In genomic region chr1:86464875-86465224, GRCm38 (mm10) we compare ENCODE assay signal across 8 mouse cellular contexts. TPM values are rescaled to one million over a fixed set of nuclear protein-coding genes. Genes with fewer than 3 reads are reported as not detected.
A peak's percentile ranks its signal among the peaks of the same experiment; 100 is the strongest.
DNase-seq lines count a peak whose midpoint lies in the region; ATAC-seq lines count a peak whose summit lies in the region.
"Had no signal": no experiment of that assay in that cellular context is flagged by ENCODE, and none has a peak within 500 bp of the region (broad histone marks: within the 10 kb centered on the region; RNA-seq: fewer than 3 reads in every experiment).

No protein-coding gene starts in this region.

- H3K9me3 ChIP-seq in hindbrain, embryonic 10.5 days = peaks cover 5% of the 10 kb centered on the region; the same call in 1 of the 2 replicates
- H3K9me3 ChIP-seq in limb, embryonic 13.5 days = peaks cover 4% of the 10 kb centered on the region; the same call in 1 of the 2 replicates

- peak overlapping the region; percentile 91 for H3K27ac ChIP-seq in hindbrain, embryonic 10.5 days
- H3K27ac ChIP-seq in limb, embryonic 13.5 days = peak overlapping the region; percentile 78

- H3K4me2 ChIP-seq in limb, embryonic 13.5 days (replicated peaks) = no peak overlapping the region

- 39% methylated on average over 4 of the region's 4 CpGs for WGBS in hindbrain, embryonic 10.5 days
- WGBS in limb, embryonic 13.5 days = 35% methylated on average over 4 of the region's 4 CpGs

- no peaks in the 10 kb centered on the region for H3K36me3 ChIP-seq in hindbrain, embryonic 10.5 days
- H3K36me3 ChIP-seq in limb, embryonic 13.5 days = no peaks in the 10 kb centered on the region

- no peak overlapping the region for H3K4me3 ChIP-seq in hindbrain, embryonic 10.5 days
- H3K4me3 ChIP-seq in limb, embryonic 13.5 days = no peak overlapping the region

- no peaks in the 10 kb centered on the region for H3K27me3 ChIP-seq in hindbrain, embryonic 10.5 days (ENCODE audit: insufficient read depth, poor library complexity, severe bottlenecking)
- H3K27me3 ChIP-seq in limb, embryonic 13.5 days = no peaks in the 10 kb centered on the region

- peak overlapping the region; percentile 20; the same call in 1 of the 2 replicates for H3K9ac ChIP-seq in limb, embryonic 13.5 days

- H3K4me1 ChIP-seq in hindbrain, embryonic 10.5 days (replicated peaks) = peaks cover 19% of the 10 kb centered on the region
- peaks cover 16% of the 10 kb centered on the region for H3K4me1 ChIP-seq in limb, embryonic 13.5 days

- 0 out of 2 replicates have a peak, but pooled peaks have one; percentile 32 for ATAC-seq in limb, embryonic 13.5 days (ENCODE audit: low FRiP score, low read depth)

- peak; percentile 45 for DNase-seq in retina, postnatal 1 day
- no peak for DNase-seq in retina, embryonic 14.5 days (ENCODE audit: low spot score)
- peak; percentile 60 for DNase-seq in hindbrain, embryonic 10.5 days (ENCODE audit: low spot score)
- DNase-seq in frontal cortex, postnatal 10 days (ENCODE audit: low spot score in 2 of 2) = no peak
- no peak for DNase-seq in urinary bladder, postnatal 14 days (ENCODE audit: low spot score)
- DNase-seq in gastrocnemius, adult 18-20 months (ENCODE audit: low spot score) = no peak

RNA-seq across cellular contexts. Expression of gene Tex44, which starts 38.7 kb away (rescaled TPM):
- polyA plus RNA-seq in hindbrain, embryonic 10.5 days (2016; fragmentation: Nextera tagmentation; extraction: Ambion mirVana) = not detected in 2 replicates
- polyA plus RNA-seq in limb, embryonic 13.5 days (2015; fragmentation: Nextera tagmentation; extraction: Ambion mirVana) = not detected in 2 replicates
- total RNA-seq in gastrocnemius, adult 18-20 months (2021) = not detected
- total RNA-seq: heart, postnatal 36 days had no signal

RNA-seq across cellular contexts. Expression of gene Nmur1, which starts 38.8 kb away (rescaled TPM):
- polyA plus RNA-seq in hindbrain, embryonic 10.5 days (2016; fragmentation: Nextera tagmentation; extraction: Ambion mirVana) = 0.12 TPM in 1 of 2 replicates, not detected in the other
- polyA plus RNA-seq in limb, embryonic 13.5 days (2015; fragmentation: Nextera tagmentation; extraction: Ambion mirVana) = not detected in 2 replicates
- total RNA-seq in gastrocnemius, adult 18-20 months (2021) = not detected
- total RNA-seq: heart, postnatal 36 days had no signal

Comparison
In these comparisons a context has a peak if more than half of its experiments do, and no peak if none do; other contexts are left out.
1. DNase-seq: peak in retina, postnatal 1 day (single experiment) and hindbrain, embryonic 10.5 days (single experiment); none in retina, embryonic 14.5 days (single experiment), frontal cortex, postnatal 10 days (0 of 2), urinary bladder, postnatal 14 days (single experiment) and gastrocnemius, adult 18-20 months (single experiment).